Mouse (Mus musculus) thymus, postnatal 0 days (tissue): ENCODE results near the gene Cdk9. TPM values are rescaled to one million over a fixed set of nuclear protein-coding genes. Genes with fewer than 3 reads are reported as not detected.
A peak's percentile ranks its signal among the peaks of the same experiment; 100 is the strongest.

Experiments used
- DNase-seq: peaks from one replicate; pipeline ENCODE4 v3.0.0-alpha.2; 2015; ENCODE audit warnings: low spot score
- polyA plus RNA-seq: library from polyadenylated mRNA; unstranded; fragments of >200 nt; fragmentation: Nextera tagmentation; extraction: Ambion mirVana; gene quantifications from 2 replicates; pipeline ENCODE4 v1.2.1, GENCODE M21; 2015

The Cdk9 gene
- polyA plus RNA-seq, 1 experiment from 2014 or later = 146 TPM

GRCm38 (mm10) chr2:32734480-32734879 is 21.6 kb upstream of the Cdk9 start:
- DNase-seq = no peak

- no peak for DNase-seq
Measured at GRCm38 (mm10) chr2:32732695-32733094, 19.8 kb upstream of the Cdk9 start.

GRCm38 (mm10) chr2:32731911-32732310 is 19.0 kb upstream of the Cdk9 start:
- DNase-seq = no peak

- no peak for DNase-seq
Measured at GRCm38 (mm10) chr2:32730854-32731253, 18.0 kb upstream of the Cdk9 start.

GRCm38 (mm10) chr2:32729547-32729946 is 16.7 kb upstream of the Cdk9 start:
- DNase-seq = no peak

GRCm38 (mm10) chr2:32728463-32728862 is 15.6 kb upstream of the Cdk9 start:
- no peak for DNase-seq

GRCm38 (mm10) chr2:32727435-32727834 is 14.6 kb upstream of the Cdk9 start:
- peak; percentile 89 for DNase-seq

GRCm38 (mm10) chr2:32724832-32725790 is 12.2 kb upstream of the Cdk9 start:
- DNase-seq = peak; percentile 79

GRCm38 (mm10) chr2:32724149-32724548 is 11.3 kb upstream of the Cdk9 start:
- DNase-seq = no peak

- no peak for DNase-seq
Measured at GRCm38 (mm10) chr2:32722581-32722980, 9.7 kb upstream of the Cdk9 start.

- peak; percentile 30 for DNase-seq
Measured at GRCm38 (mm10) chr2:32722046-32722445, 9.2 kb upstream of the Cdk9 start.

- DNase-seq = peak; percentile 50
Measured at GRCm38 (mm10) chr2:32720681-32721229, 7.9 kb upstream of the Cdk9 start, which contains the start of gene Sh2d3c. TSS of gene Sh2d3c (plus strand) at chr2:32721055.

GRCm38 (mm10) chr2:32720053-32720452 is 7.2 kb upstream of the Cdk9 start:
- no peak for DNase-seq

GRCm38 (mm10) chr2:32718761-32719160 is 5.9 kb upstream of the Cdk9 start:
- peak; percentile 26 for DNase-seq

GRCm38 (mm10) chr2:32714987-32715425 is 2.1 kb upstream of the Cdk9 start:
- peak; percentile 48 for DNase-seq

- no peak for DNase-seq
Measured at GRCm38 (mm10) chr2:32714117-32714986, 1.5 kb upstream of the Cdk9 start.

GRCm38 (mm10) chr2:32712586-32712933 is 316 bp downstream of the Cdk9 start:
- peak; percentile 96 for DNase-seq

GRCm38 (mm10) chr2:32712108-32712551 is 746 bp downstream of the Cdk9 start:
- DNase-seq = peak; percentile 58

- no peak for DNase-seq
Measured at GRCm38 (mm10) chr2:32711301-32712056, 1.4 kb downstream of the Cdk9 start.

GRCm38 (mm10) chr2:32710425-32710824 is 2.5 kb downstream of the Cdk9 start:
- no peak for DNase-seq
